ENCODE assay signal across 18 mouse cellular contexts in genomic region chr3:63187836-63188440, GRCm38 (mm10).
"Had no signal": no experiment of that assay in that cellular context is flagged by ENCODE, and none has a peak within 500 bp of the region (broad histone marks: within the 10 kb centered on the region; RNA-seq: fewer than 3 reads in every experiment).

No protein-coding gene starts in this region.

- DNase-seq: kidney, adult 9 months; kidney, postnatal 36 days; left cerebral cortex, postnatal 4 days; lung, adult 2 months; lung, postnatal 4 days; right cerebral cortex, postnatal 4 days; spleen, adult 18-20 months; thymus, adult 2 months; thymus, postnatal 25 days had no signal

- H3K9ac ChIP-seq: limb, embryonic 13.5 days; liver, embryonic 15.5 days; midbrain, embryonic 12.5 days; neural tube, embryonic 13.5 days had no signal

- H3K9me3 ChIP-seq: limb, embryonic 13.5 days; liver, embryonic 15.5 days; midbrain, embryonic 12.5 days; neural tube, embryonic 13.5 days had no signal

- H3K27ac ChIP-seq: kidney, postnatal 0 days; layer of hippocampus, adult 2 months; limb, embryonic 13.5 days; liver, embryonic 15.5 days; midbrain, embryonic 12.5 days; neural tube, embryonic 13.5 days had no signal

- H3K4me1 ChIP-seq: liver, embryonic 15.5 days; megakaryocyte, embryonic 14.5 days; midbrain, embryonic 12.5 days; neural tube, embryonic 13.5 days had no signal

- H3K36me3 ChIP-seq: limb, embryonic 13.5 days; liver, embryonic 15.5 days; midbrain, embryonic 12.5 days; neural tube, embryonic 13.5 days had no signal

- H3K4me2 ChIP-seq: limb, embryonic 13.5 days; liver, embryonic 15.5 days; midbrain, embryonic 12.5 days; neural tube, embryonic 13.5 days had no signal

- H3K4me3 ChIP-seq: layer of hippocampus, adult 2 months; limb, embryonic 13.5 days; liver, embryonic 15.5 days; megakaryocyte, embryonic 14.5 days; midbrain, embryonic 12.5 days; neural tube, embryonic 13.5 days had no signal

- H3K27me3 ChIP-seq: limb, embryonic 13.5 days; liver, embryonic 15.5 days; megakaryocyte, embryonic 14.5 days; midbrain, embryonic 12.5 days; neural tube, embryonic 13.5 days had no signal

- ATAC-seq: lung, postnatal 0 days; midbrain, embryonic 16.5 days had no signal
